Mouse (Mus musculus): ENCODE measurements around the gene Fat2.

- TF ChIP-seq POLR2A (IDR thresholded peaks at IDR 0.05; ENCODE audit: borderline replicate concordance, low read depth, low read length): no peak
- TF ChIP-seq CTCF (IDR thresholded peaks at IDR 0.05; ENCODE audit: low read depth, low read length): no peak
Observed at GRCm38 (mm10) chr11:55373373-55373772, 37.0 kb upstream of the Fat2 start.
